Mouse (Mus musculus): ENCODE results near the gene Fat3.

Gene Fat3

DNA sequence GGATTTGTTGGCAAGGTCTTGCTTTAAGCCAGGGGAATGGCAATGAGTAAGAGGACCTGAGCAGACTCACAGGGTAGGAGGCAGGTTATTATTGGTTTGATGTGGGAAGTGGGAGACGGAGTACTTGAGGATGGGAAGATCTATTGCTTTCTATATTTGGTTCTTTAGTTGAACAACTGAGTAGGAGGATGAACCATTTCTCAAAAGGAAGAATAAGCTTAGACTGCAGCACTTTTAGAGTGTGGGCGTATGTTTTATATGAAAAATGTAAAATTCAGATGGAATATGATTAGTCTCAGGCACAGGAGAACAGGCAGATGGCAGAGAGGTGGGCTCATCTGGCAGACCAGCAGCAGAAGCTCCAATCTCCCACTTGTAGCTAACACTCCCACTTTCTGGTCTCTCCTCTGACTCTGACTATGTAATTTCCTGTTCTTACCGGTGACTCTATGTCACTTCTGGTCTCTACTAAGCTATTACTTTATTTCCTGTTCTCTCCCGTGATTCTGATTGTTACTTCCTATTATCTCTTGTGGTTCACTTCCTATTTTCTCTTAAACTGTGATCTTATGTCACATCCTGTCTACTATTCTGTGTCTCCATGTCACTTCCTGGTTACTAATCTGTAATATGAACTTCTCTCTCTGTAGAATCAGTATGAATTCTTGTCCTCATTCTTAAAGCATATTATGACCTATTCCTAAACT lies 387.0 kb downstream of the Fat3 start:
- DNase-seq: no peak

- DNase-seq: no peak
These were observed 393.2 kb downstream of the Fat3 start for GRCm38 (mm10) chr9:16107900-16108299.

GRCm38 (mm10) chr9:16107386-16107785 lies 393.7 kb downstream of the Fat3 start:
- DNase-seq: no peak

DNA sequence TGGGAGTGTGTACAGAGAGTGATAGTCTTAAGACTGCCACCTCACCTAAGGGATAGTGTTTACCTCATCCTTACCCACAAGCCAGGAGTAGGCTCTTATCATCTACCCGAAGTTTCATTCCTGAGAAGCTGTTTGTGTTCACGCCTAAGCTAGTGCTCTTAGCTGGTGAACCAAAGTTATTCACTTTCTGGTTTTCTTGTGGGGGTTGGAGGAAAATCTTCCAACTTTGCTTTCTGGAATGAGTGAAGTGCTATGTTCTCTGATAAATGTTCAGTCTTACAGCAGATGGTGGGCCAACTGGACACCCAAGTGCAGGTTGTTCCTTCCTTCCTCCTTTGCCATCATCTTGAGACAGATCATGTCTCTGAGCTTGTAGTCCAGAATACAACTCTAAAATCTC lies 402.5 kb downstream of the Fat3 start:
- no peak for DNase-seq

DNA sequence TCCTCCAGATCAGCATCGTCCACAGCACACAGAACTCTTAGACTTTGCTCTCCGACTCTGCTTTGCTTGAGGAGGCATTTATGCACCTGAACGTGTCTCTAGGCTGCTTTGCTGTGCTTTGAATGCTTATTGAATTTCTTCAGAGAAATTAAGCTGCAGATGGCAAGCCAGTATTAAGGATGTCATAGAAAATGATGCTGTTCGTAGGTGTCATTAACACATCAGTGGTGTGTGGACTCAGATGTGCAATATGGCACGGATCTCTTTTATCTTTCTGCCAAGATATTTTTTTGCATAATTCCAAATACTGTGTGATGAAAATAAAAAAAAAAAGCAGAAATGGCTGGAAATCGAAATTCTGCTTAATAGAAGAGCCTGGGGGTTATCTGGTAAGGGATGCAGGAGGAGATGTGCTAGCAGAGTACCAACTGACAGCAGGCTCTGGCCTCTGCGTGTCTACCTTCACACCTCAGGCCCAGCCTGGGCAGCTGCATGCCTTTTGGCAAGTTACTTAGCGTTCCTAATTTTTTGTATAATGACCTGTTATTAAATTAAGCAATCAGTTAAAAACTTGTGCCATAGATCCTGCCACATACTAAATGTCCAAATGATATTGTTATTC lies 407.9 kb downstream of the Fat3 start:
- DNase-seq: no peak

DNA sequence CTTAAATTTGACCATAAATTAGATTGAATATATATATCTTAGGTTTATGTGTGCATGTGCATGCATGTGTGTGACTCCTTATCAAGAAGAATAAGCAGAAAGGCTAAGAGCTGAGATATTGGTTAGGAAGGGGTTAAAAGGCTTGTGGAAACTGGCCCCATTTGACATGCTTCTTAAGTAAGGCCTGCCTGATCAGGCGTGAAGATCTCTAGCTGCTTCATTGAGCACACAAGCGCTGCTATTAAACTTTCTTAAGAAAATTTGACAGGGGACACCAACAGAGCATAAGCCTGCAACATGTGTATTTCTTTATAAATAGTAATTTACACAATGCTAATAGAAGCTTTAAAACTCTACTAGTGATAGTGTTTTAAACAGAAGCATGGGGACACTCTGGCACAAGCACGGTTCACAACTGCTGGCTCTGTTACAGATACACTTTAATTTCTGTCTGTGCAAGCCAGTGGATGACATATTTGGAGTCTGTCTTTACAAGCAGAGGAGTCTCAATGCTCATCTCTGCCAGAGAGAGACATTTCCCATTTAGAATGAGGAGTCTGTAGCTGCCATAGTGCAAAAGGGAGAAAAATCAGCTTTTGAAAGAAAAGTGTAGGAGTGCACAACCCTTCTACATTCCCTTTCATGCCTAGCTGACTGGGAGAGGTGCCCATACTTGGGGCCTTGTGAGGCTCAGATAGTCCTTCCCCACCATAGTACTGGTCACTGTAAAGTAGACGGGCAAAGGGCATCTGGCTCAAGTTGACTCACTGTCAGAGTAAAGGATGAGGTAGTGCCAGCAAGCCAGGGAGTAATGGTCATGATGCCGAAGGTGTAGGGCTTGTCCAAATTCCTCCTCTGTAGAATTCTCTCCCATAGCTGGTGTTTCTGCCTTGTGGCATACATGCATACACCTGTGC lies 408.8 kb downstream of the Fat3 start:
- no peak for DNase-seq

DNA sequence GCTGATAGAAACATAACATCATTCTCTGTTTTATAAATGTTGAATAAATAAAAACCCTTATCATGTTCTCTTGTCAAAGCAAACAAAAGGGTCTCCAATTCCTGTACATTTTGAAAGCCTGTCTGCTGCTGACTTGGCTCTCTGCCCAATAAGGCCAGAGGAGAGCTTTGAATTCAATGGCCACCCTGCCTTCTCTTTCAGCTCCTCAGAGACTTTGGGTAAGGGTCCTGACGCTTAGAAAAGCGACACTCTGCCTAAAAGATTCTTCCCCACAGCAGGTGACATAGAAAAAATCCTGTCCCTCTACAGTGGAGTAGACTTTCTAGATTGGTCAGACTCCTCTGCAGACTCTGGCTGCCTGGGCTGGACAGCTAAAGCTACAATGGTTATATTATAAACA lies 421.8 kb downstream of the Fat3 start:
- no peak for DNase-seq

DNA sequence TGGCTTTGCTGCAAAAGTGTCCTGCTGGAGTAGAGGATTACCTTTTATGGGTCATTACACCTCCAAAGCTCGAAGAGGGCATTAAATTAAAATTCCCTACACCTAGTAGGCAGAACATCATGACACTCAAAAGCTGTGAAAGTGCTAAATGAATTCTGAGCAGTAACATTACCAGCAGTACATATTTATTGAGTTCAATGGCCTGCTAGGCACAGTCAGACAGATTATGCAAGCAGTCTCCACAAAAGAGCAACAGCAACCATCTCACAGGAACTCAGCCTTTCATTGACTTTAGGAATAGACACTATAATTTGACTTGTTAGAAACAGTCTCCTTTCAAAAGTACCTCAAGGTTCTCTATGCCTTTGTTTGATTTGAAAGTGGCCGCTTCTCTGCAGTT lies 426.4 kb downstream of the Fat3 start:
- no peak for DNase-seq

DNA sequence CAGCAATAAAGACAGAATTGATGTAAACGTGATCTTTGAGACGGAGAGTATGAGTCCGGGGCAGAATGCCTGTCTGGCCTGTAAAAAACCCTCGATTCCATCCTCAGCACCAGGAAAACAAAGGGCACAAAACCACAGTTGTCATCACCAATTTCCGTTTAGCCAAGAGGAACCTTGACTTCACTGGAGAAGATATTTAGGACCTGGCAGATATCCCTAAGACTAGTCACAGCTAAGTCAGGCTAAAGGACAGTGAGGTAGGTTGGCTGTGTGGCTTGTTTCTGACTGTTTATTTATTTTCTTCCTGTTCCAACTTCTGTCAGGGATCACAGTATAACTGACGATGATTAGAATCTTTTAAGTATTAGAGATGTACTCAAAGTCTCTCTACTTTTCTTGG lies 427.0 kb downstream of the Fat3 start:
- no peak for DNase-seq

DNA sequence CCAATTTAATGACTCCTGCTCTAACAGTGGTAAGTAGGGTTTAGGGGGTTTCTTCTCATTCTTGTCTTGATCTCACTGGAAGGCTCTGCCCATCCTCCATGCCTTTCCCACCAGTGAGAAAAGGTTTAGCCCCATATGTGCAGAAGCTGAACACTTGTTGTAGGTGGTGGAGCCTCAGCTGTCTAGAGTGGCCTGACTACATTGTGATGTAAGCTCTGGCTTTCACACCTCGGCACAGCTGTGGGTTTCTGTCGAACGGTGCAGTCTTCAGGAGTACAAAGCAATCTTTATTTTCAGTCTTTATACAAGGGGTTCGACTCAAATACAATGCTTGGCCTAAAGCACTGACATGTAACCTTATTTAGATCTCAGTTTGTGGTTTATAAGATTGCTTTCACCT lies 437.6 kb downstream of the Fat3 start:
- no peak for DNase-seq

DNA sequence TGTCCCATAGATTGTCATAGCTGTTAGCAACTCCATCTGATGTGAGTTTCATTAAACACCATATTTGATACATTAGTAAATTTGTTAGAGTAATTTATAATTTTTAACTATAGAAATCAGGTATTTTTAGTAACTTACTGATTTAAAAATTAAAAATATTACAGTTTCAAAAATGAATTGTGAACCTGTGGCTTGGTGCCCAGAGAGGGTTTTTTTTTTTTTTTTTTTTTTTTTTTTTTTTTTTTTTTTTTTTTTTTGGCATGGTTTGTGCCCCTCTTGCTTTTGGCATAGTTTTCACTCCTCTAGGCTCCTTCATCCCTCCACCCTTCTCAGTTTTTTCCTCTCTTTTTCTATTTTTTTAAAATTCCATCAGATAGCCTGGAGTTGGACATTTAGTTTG lies 438.6 kb downstream of the Fat3 start:
- no peak for DNase-seq

GRCm38 (mm10) chr9:16046686-16047085 lies 454.4 kb downstream of the Fat3 start:
- no peak for DNase-seq

DNA sequence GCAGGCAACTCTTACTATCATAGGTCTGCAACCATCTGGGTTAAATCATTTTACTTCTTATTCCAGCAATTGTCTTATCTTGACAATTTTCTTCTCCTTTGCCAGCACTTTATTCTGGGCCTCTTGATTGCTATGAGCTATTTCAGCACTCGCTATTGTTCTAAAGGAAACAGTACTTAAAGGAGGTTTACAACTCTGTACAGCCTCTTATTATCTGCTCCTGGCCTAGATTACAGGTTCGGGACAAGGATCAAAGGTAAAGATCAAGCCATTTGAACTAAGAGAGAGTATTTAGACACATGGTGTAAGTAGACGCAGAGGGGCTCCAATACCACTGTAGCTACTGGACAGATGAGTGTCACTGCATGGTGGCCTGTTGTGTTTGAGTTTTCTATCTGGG lies 463.7 kb downstream of the Fat3 start:
- DNase-seq: no peak

DNA sequence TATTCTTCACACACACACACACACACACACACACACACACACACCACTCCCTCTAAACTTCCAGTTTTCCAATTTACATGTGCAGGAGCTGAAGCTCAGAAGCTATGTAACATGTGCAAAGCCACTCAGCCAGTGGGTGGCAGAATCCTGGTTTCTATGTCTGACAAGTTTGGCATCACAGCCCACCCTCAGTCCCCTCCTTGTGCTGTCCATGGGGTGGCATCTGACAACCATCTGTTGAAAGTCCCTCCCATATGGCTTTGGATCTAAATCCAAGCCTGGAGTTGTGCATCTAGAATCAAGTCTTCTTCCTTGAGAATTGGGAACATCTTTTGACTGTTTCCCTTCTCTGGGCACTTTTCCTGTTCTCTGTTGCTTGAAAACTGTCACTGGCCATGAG lies 464.7 kb downstream of the Fat3 start:
- DNase-seq: no peak

DNA sequence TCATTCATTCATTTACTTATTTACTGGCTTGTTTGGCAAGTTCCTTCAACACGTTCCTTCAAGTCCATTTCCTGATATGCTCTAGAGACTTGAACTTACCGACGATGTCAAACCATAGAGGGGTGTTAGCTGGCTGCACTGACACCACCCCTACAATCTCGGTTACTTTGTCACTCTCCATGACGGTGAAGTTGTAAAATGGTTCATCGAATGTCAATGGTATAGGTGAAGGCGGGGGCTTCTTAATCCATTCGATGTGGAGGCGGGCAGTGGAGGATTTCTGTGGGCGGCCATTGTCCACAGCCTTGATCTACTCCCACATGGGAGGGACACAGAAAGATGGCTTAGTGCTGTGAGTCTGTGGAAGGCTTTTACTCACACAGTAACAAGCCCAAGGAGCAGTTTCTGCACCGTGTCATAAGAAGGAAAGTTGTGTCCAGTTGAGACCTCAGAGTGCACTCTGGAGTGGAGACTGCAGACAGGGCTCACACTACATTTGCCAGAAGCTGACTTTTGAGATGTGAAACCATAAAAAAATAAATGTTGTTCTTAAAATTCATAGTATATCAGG lies 471.3 kb downstream of the Fat3 start:
- DNase-seq: no peak

DNA sequence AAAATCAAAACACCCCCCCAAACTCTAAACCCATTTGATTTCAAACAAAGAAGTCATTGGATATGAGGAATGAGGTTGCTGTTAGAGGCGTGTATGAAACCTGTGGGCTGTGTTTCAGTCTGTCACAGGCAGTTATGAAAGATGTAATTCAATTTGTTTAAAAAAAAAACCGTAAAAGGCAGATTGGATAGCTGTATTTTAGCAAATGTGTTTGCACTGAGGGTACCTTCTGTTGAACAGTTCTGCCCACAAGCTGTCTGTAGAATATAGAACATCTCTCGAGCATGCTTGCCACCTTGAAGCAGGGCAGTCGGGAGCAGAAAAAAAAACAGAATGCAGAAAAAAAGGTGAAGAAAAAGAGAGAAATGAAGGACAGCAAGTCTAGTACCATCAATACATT lies 472.0 kb downstream of the Fat3 start:
- no peak for DNase-seq

DNA sequence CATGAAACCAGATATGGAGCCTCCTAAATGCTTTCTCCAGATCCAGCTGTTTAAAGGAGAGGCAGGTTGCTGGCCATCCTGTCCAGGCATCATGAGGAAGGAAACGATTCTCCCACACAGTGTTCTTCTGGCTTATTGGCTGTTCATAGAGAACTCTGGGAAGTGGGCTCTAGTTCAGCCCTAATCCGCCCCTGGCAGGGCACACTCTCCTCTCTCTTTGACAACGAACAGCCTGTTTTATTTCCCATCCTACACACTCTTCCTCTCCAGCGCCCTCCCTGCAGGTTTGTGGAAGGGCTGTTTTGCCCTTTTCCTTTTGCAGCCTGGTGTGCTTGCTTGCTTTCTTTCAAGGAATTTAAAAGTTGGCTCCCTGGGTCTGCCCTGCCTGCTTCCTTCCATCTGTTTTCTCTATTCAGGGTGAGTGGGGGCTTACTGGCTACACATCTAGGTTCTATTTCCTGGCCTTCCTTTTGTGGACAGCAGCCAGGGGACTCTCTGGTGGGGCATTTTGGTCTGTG lies 472.6 kb downstream of the Fat3 start:
- no peak for DNase-seq

GRCm38 (mm10) chr9:16026054-16026453 lies 475.0 kb downstream of the Fat3 start:
- DNase-seq: no peak

DNA sequence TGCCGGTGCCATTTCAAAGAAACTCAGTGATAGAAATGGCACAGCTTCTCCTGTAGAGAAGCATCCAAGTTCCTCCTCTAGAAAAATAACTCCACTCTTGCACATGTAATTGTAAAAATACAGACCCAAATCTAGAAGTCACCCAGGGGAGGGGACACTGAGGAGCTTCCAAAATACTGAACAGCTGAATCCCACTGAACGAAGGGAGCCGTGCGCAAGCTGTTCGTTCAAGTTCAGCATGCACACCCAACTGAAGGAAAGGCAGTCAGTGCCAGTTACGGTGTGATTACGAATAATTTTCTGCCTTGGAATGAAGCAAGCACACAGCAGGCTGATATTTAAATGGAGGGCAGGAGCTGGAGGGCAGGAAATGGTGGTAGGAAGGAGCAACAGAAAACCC lies 476.4 kb downstream of the Fat3 start:
- DNase-seq: no peak

GRCm38 (mm10) chr9:16014115-16014514 lies 487.0 kb downstream of the Fat3 start:
- DNase-seq: no peak

- no peak for DNase-seq
These were observed 489.7 kb downstream of the Fat3 start for GRCm38 (mm10) chr9:16011382-16011781.

DNA sequence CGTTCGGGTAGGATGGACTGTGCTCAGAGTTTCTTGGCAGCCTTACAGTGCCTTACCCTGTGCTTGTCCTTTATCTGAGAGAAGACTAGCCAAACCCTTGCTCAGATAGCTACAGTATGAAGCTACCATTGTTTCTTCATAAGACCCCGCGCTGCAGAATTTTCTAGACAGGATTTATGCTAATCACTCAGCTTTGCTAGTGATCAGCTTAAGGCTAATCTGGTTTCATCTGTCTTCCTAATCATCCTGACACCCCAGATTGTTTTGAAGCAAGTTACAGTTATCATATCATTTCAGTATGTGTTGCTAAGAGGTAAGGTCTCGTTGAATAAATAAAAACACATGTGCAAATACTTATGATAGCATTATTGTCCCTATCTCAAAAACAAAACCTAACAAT lies 493.6 kb downstream of the Fat3 start:
- no peak for DNase-seq

DNA sequence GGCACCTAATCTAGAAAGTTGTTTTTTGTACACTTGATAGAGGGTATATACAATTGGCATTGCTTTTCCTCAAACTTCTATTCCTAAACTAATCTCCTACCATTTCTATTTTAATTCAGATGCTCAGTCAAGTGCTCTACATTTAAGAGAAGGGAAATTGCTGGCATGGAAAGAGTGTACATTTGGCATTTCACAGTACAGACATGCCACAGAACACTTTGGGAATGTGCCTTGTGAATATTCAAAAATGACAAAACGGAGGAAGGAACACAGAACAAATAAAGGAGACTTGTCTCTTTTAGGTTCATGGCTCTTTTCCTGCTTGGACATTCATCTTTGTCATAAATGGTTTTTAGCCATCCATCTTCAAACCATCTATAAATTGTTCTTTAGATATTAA lies 498.1 kb downstream of the Fat3 start:
- DNase-seq: no peak
